ENCODE assay signal across 8 mouse cellular contexts in the genomic region with DNA sequence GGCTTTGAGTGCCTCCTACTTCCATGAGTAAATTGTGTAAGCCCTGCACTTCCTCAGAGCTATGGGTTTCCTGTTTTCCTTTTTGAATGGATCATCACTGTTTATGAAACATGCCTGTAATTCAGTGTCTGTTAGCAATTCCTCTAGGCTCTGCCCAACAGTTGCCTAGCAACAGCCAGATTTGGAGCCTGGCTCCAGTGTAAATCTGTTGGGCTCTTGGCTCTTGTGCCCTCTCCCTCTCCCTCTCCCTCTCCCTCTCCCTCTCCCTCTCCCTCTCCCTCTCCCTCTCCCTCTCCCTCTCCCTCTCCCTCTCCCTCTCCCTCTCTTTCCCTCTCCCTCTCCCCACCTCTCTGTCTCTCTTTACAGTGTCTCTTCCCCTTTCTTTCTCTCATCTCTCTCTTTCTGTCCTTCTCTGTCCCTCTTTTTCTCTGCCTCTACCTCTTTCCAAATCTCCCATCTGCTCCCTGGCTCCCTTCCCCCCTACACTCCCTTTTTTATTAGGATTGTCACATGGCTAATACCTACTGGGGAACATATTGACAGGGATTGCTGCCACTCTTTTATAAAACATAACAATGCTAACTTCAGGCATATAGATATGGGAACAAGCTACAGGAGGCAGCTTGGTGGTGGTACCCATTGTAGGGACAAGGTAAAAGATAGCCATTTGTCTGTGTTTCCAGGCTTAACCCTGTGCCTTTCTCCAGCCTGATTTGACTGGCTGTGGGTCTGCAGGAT. TPM values are rescaled to one million over a fixed set of nuclear protein-coding genes. Genes with fewer than 3 reads are reported as not detected.
DNase-seq lines count a peak whose midpoint lies in the region; ATAC-seq and TF ChIP-seq lines count a peak whose summit lies in the region.
"Had no signal": no experiment of that assay in that cellular context is flagged by ENCODE, and none has a peak within 500 bp of the region (broad histone marks: within the 10 kb centered on the region; RNA-seq: fewer than 3 reads in every experiment).

No protein-coding gene starts in this region.

- H3K4me2 ChIP-seq in neural tube, embryonic 13.5 days, result no peak overlapping the region
- H3K4me2 ChIP-seq in midbrain, embryonic 12.5 days (replicated peaks), result no peak overlapping the region
- H3K4me2 ChIP-seq: neural tube, embryonic 12.5 days had no signal

- no peak overlapping the region for H3K9ac ChIP-seq in neural tube, embryonic 13.5 days
- H3K9ac ChIP-seq in midbrain, embryonic 12.5 days (replicated peaks), result no peak overlapping the region
- H3K9ac ChIP-seq: neural tube, embryonic 12.5 days had no signal

- H3K4me3 ChIP-seq in neural tube, embryonic 13.5 days, result no peak overlapping the region
- H3K4me3 ChIP-seq in cortical plate, adult 2 months (ENCODE audit: insufficient read depth, low read length), result no peak overlapping the region
- H3K4me3 ChIP-seq in midbrain, embryonic 12.5 days, result no peak overlapping the region
- H3K4me3 ChIP-seq: neural tube, embryonic 12.5 days had no signal

- no peaks in the 10 kb centered on the region for H3K36me3 ChIP-seq in neural tube, embryonic 13.5 days
- no peaks in the 10 kb centered on the region for H3K36me3 ChIP-seq in midbrain, embryonic 12.5 days
- H3K36me3 ChIP-seq: neural tube, embryonic 12.5 days had no signal

- DNase-seq in neural tube, embryonic 10.5 days (ENCODE audit: extremely low spot score, low spot score), result no peak
- peak; percentile 74 to 82 for DNase-seq in layer of hippocampus, adult 18-20 months (ENCODE audit: low spot score in 2 of 2)
- no peak for DNase-seq in thymus, postnatal 0 days (ENCODE audit: low spot score)
- no peak for DNase-seq in urinary bladder, postnatal 4 days (ENCODE audit: low spot score in 2 of 2)

- no peaks in the 10 kb centered on the region for H3K9me3 ChIP-seq in neural tube, embryonic 13.5 days
- 0 out of 2 replicates have a peak, but pooled peaks cover 3% of the 10 kb centered on the region for H3K9me3 ChIP-seq in midbrain, embryonic 12.5 days

- H3K27me3 ChIP-seq in neural tube, embryonic 13.5 days, result no peaks in the 10 kb centered on the region
- 0 out of 2 replicates have a peak, but pooled peaks cover 3% of the 10 kb centered on the region for H3K27me3 ChIP-seq in midbrain, embryonic 12.5 days
- H3K27me3 ChIP-seq: neural tube, embryonic 12.5 days had no signal

- H3K4me1 ChIP-seq in neural tube, embryonic 13.5 days (replicated peaks), result no peaks in the 10 kb centered on the region
- H3K4me1 ChIP-seq in cortical plate, adult 2 months (ENCODE audit: control insufficient read depth, insufficient read depth, low read length), result peaks cover 9% of the 10 kb centered on the region
- H3K4me1 ChIP-seq in midbrain, embryonic 12.5 days, result peaks cover 10% of the 10 kb centered on the region; the same call in 1 of the 2 replicates
- H3K4me1 ChIP-seq: neural tube, embryonic 12.5 days had no signal

- no peak overlapping the region for H3K27ac ChIP-seq in neural tube, embryonic 13.5 days (replicated peaks)
- peak overlapping the region; percentile 42; the same call in 1 of the 2 replicates for H3K27ac ChIP-seq in cortical plate, adult 2 months (ENCODE audit: insufficient read depth, low read length)
- H3K27ac ChIP-seq in midbrain, embryonic 12.5 days (replicated peaks), result no peak overlapping the region
- H3K27ac ChIP-seq: neural tube, embryonic 12.5 days had no signal

- ATAC-seq in neural tube, embryonic 13.5 days (ENCODE audit: low read depth), result peak; percentile 74; the same call in 1 of the 2 replicates
- ATAC-seq in midbrain, embryonic 12.5 days (ENCODE audit: low FRiP score, low read depth), result peak; percentile 84

- no peak for TF ChIP-seq POLR2A in cortical plate, adult 2 months (IDR thresholded peaks at IDR 0.05; ENCODE audit: extremely low read depth, insufficient read depth, low read length)

- no peak for TF ChIP-seq CTCF in cortical plate, adult 2 months (IDR thresholded peaks at IDR 0.05; ENCODE audit: extremely low read depth, insufficient read depth, low read length)

RNA-seq across cellular contexts. Expression of gene Serpinb1b, which starts 7.5 kb away (rescaled TPM):
- 3.3 and 8.1 TPM in 2 replicates for polyA plus RNA-seq in neural tube, embryonic 13.5 days (2015; fragmentation: Nextera tagmentation; extraction: Ambion mirVana)
- 0.34 and 0.96 TPM in 2 replicates for polyA plus RNA-seq in cortical plate, adult 2 months (2012; rRNA removed)
- total RNA-seq in layer of hippocampus, adult 18-20 months (2021), result 1 to 10 TPM in 1 of 2 experiments, under 1 TPM in 1; 0.81 to 1.3 TPM
- polyA plus RNA-seq in midbrain, embryonic 12.5 days (2016; fragmentation: Nextera tagmentation; extraction: Ambion mirVana), result 0.26 and 0.34 TPM in 2 replicates
- 0.73 and 0.85 TPM in 2 replicates for polyA plus RNA-seq in thymus, postnatal 0 days (2015; fragmentation: Nextera tagmentation; extraction: Ambion mirVana)
- polyA plus RNA-seq: neural tube, embryonic 12.5 days had no signal

RNA-seq across cellular contexts. Expression of gene Serpinb9b, which starts 58.6 kb away (rescaled TPM):
- 0.29 and 0.52 TPM in 2 replicates for polyA plus RNA-seq in neural tube, embryonic 13.5 days (2015; fragmentation: Nextera tagmentation; extraction: Ambion mirVana)
- 0.04 and 0.06 TPM in 2 replicates for polyA plus RNA-seq in cortical plate, adult 2 months (2012; rRNA removed)
- not detected for total RNA-seq in layer of hippocampus, adult 18-20 months (2021)
- polyA plus RNA-seq in midbrain, embryonic 12.5 days (2016; fragmentation: Nextera tagmentation; extraction: Ambion mirVana), result 0.11 TPM in 1 of 2 replicates, not detected in the other
- polyA plus RNA-seq in thymus, postnatal 0 days (2015; fragmentation: Nextera tagmentation; extraction: Ambion mirVana), result 0.45 and 0.57 TPM in 2 replicates

Comparison
In these comparisons a context has a peak if more than half of its experiments do, and no peak if none do; other contexts are left out.
1. DNase-seq: peak in layer of hippocampus, adult 18-20 months (2 of 2); none in neural tube, embryonic 10.5 days (single experiment), thymus, postnatal 0 days (single experiment) and urinary bladder, postnatal 4 days (0 of 2).